Mouse (Mus musculus): ENCODE data around the gene Mrps7. TPM values are rescaled to one million over a fixed set of nuclear protein-coding genes. Genes with fewer than 3 reads are reported as not detected.

Mrps7 gene
- polyA plus RNA-seq, 1 experiment from 2014 or later, result 91.6 TPM

DNA sequence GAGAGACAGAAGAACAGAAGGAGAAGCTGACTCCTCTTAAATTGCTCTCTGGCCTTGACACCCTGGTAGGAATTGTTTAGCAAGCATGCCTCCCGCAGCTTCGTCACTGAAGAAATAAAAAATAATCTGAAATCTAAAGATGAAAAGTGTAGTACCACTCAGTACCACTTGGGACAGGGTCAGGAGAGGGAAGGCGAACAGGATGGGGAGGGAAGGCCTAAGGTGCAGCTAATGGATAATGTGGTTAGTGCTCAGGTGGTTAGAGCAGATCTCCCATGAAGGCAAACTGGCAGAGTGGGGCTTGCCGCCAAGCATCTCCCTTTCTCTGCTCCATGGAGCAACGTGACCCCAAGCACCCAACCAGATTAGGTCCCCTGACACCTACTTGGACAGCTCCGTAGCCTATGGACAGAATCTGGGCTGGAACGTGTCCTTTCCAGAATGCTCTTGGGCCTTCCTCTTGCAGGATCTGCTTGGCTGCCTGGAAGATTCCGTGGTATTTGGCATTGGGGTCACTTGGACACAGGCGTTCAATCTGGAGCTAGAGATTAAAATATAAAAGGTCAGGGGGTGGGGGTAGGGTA lies 19.9 kb downstream of the Mrps7 start:
- peaks cover 50% of the 10 kb centered on the region for H3K36me3 ChIP-seq
- H3K4me3 ChIP-seq, result no peak overlapping the region
- ATAC-seq (ENCODE audit: low FRiP score, low read depth), result no peak
- H3K9me3 ChIP-seq, result no peaks in the 10 kb centered on the region
- no peak overlapping the region for H3K4me2 ChIP-seq (replicated peaks)
- WGBS, result 73% methylated on average over 9 of the region's 9 CpGs
- H3K27ac ChIP-seq, result no peak overlapping the region
- no peak overlapping the region for H3K9ac ChIP-seq
- no peaks in the 10 kb centered on the region for H3K27me3 ChIP-seq
- peaks cover 9% of the 10 kb centered on the region for H3K4me1 ChIP-seq

DNA sequence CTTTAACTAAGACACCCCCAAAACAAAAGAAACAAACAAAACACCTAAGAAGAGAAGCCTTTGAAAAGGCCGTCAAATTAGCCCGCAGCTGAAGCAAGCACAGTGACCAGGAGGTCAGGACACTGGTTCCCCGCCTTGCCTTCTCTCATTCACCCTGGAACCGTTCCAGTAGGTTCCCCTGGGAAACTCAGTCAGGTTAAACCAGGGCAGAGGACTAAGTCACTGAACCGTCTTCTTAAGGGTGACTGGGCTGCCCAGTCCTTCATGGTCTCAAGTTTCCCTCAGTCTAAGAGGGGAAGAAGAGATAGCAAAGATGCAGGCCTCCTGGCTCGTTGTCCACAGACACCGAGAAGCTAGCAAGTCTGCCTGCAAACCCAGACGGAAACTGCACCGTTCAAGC lies 22.2 kb downstream of the Mrps7 start:
- H3K36me3 ChIP-seq, result peaks cover 29% of the 10 kb centered on the region
- no peak overlapping the region for H3K4me3 ChIP-seq
- ATAC-seq (ENCODE audit: low FRiP score, low read depth), result no peak
- peaks cover 9% of the 10 kb centered on the region for H3K4me1 ChIP-seq
- 85% methylated on average over 9 of the region's 9 CpGs for WGBS
- no peak overlapping the region for H3K4me2 ChIP-seq (replicated peaks)
- H3K9me3 ChIP-seq, result no peaks in the 10 kb centered on the region
- H3K9ac ChIP-seq, result no peak overlapping the region
- H3K27ac ChIP-seq, result no peak overlapping the region
- H3K27me3 ChIP-seq, result no peaks in the 10 kb centered on the region

GRCm38 (mm10) chr11:115626824-115627616 lies 23.3 kb downstream of the Mrps7 start:
- Histone ChIP-seq H3K36me3 (peaks cover 20% of the 10 kb centered on the region), H3K4me2 (replicated peaks) (peak overlapping the region; percentile 82), H3K9me3 (no peaks in the 10 kb centered on the region), H3K4me3 (peak overlapping the region; percentile 76), H3K4me1 (peaks cover 9% of the 10 kb centered on the region), H3K27me3 (no peaks in the 10 kb centered on the region), H3K27ac (no peak overlapping the region), H3K9ac (peak overlapping the region; percentile 78)
- ATAC-seq (ENCODE audit: low FRiP score, low read depth), result no peak
- 46% methylated on average over 11 of the region's 11 CpGs for WGBS

DNA sequence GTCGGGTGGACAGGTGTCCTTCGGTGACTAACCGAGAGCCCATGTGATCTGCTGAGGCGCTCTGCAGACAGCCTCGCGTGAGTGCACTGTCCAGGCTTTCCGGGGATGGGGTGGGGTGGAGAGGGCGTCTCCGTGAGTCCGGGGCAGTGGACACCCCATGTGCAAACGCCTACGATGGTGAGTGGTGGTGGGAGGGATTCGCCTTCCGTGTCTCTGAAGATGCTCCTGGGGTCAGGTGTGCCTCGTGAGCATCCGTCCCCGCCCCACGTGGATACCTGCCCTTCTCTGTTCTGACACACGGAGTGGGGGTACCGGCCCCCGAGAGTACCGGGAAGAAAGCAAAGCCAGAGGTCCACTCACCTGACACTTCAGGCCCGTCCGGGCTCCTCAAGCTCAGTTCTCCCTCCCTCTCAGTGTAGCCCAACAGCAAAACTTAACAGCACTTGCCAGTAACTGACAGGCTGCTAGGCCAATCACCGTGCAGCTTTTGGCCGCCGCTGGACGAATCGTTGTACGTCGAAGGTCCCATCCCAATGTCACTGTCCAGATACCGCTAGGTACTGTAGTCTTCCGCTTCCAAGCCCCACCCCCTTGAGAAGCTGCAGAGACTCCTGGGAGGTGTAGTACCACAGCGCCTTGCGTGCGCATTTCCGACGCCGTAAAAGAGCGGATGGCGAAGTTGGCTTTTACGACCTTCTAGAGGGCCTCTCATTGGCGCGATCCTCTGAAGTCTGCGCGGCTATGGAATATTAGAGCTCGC lies 24.2 kb downstream of the Mrps7 start, which contains the start of gene Slc25a19:
Gene Slc25a19, minus strand, starts transcription at position 591 of the 760 bp plus-strand sequence.
- Histone ChIP-seq H3K4me2 (replicated peaks) (peak within 1 kb of the TSS; percentile 82), H3K9ac (peak within 1 kb of the TSS; percentile 78), H3K27me3 (no peaks in the 10 kb centered on the region), H3K9me3 (no peaks in the 10 kb centered on the region), H3K4me3 (peak within 1 kb of the TSS; percentile 76), H3K4me1 (peaks cover 9% of the 10 kb centered on the region), H3K36me3 (peaks cover 11% of the 10 kb centered on the region), H3K27ac (peak within 1 kb of the TSS; percentile 39; the same call in 1 of the 2 replicates)
- WGBS, result under 1% methylated on average over 47 of the region's 47 CpGs
- ATAC-seq (ENCODE audit: low FRiP score, low read depth), result peak; percentile 99

- 56% methylated on average over 13 of the region's 13 CpGs for WGBS
- Histone ChIP-seq H3K4me1 (peaks cover 9% of the 10 kb centered on the region), H3K27ac (peak overlapping the region; percentile 39; the same call in 1 of the 2 replicates), H3K4me3 (peak overlapping the region; percentile 76), H3K4me2 (replicated peaks) (peak overlapping the region; percentile 82), H3K27me3 (no peaks in the 10 kb centered on the region), H3K36me3 (peaks cover 5% of the 10 kb centered on the region; the same call in 1 of the 2 replicates), H3K9ac (peak overlapping the region; percentile 43; the same call in 1 of the 2 replicates), H3K9me3 (no peaks in the 10 kb centered on the region)
- ATAC-seq (ENCODE audit: low FRiP score, low read depth), result no peak
Measured at GRCm38 (mm10) chr11:115628465-115629101, 24.9 kb downstream of the Mrps7 start.

GRCm38 (mm10) chr11:115629734-115630531 lies 26.2 kb downstream of the Mrps7 start:
- no peak overlapping the region for H3K4me2 ChIP-seq (replicated peaks)
- H3K4me3 ChIP-seq, result no peak overlapping the region
- H3K27ac ChIP-seq, result no peak overlapping the region
- H3K9ac ChIP-seq, result no peak overlapping the region
- no peak for ATAC-seq (ENCODE audit: low FRiP score, low read depth)
- 88% methylated on average over 13 of the region's 13 CpGs for WGBS
- no peaks in the 10 kb centered on the region for H3K27me3 ChIP-seq
- no peaks in the 10 kb centered on the region for H3K9me3 ChIP-seq
- no peaks in the 10 kb centered on the region for H3K36me3 ChIP-seq
- H3K4me1 ChIP-seq, result peaks cover 9% of the 10 kb centered on the region

DNA sequence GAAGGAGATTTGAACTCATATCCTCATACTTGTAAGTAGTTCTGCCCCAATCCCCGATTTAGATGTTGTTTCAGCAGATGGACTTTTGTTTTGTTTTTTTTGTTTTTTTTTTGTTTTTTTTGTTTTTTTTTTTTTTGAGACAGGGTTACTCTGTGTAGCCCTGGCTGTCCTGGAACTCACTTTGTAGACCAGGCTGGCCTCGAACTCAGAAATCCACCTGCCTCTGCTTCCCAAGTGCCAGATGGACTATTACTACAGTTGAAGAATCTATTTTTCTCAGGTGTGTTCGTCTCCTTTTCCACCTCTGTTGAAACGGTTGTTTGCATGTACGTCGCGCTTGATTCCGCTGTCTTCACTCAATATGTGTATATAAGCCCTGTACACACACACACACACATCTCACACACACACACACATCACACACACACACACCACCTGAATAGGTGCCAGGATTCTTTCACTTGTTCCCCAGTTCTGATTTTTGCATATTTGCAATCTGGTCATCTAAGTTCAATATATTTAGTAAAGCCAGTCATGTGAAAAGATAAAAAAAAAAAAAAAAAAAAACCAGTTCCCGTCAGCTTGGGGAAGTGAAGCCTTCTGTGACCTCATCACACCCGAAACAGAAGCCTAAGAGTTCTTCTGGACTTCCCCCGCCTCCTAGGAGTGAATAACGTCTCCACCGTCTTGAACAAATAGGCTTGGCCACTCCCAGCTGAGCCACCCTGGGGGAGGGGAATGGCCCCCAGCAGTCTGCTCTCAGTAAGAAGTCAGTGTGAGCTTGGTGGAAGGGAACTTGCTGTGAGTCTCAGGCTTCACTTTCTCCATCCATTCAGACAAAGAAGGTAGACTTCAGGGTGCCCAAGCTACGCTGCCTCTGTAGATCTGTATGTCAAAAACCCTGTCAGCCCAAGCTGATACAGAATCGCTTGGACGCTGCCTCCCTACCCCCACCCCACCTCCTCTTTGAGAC lies 27.1 kb downstream of the Mrps7 start:
- no peaks in the 10 kb centered on the region for H3K36me3 ChIP-seq
- no peak overlapping the region for H3K9ac ChIP-seq
- WGBS, result 56% methylated on average over 16 of the region's 16 CpGs
- no peaks in the 10 kb centered on the region for H3K27me3 ChIP-seq
- H3K4me2 ChIP-seq (replicated peaks), result no peak overlapping the region
- no peak for ATAC-seq (ENCODE audit: low FRiP score, low read depth)
- peaks cover 9% of the 10 kb centered on the region for H3K4me1 ChIP-seq
- H3K4me3 ChIP-seq, result no peak overlapping the region
- H3K27ac ChIP-seq, result no peak overlapping the region
- H3K9me3 ChIP-seq, result no peaks in the 10 kb centered on the region

DNA sequence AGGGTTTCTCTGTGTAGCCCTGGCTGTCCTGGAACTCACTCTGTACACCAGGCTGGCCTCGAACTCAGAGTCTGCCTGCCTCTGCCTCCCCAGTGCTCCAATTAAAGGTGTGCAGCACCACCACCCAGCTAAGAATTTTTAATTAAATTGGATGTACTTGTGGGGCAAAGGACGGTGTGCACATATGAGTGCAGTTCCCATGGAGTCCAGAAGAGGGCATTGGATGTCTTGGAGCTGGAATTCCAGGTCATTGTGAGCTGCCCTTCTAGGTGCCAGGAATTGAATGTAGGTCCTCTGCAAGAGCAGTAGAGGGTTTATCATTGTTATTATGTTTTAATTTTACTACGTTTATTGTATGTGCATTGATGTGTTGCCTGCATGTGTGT lies 27.8 kb downstream of the Mrps7 start:
- Histone ChIP-seq H3K27me3 (no peaks in the 10 kb centered on the region), H3K9ac (no peak overlapping the region), H3K36me3 (no peaks in the 10 kb centered on the region), H3K4me1 (peaks cover 9% of the 10 kb centered on the region), H3K4me2 (replicated peaks) (no peak overlapping the region), H3K4me3 (no peak overlapping the region), H3K27ac (no peak overlapping the region), H3K9me3 (no peaks in the 10 kb centered on the region)
- 17% methylated on average over 3 of the region's 3 CpGs for WGBS
- ATAC-seq (ENCODE audit: low FRiP score, low read depth), result no peak

GRCm38 (mm10) chr11:115632247-115632646 lies 28.5 kb downstream of the Mrps7 start:
- H3K27me3 ChIP-seq, result no peaks in the 10 kb centered on the region
- peaks cover 3% of the 10 kb centered on the region for H3K4me1 ChIP-seq
- no peak overlapping the region for H3K4me3 ChIP-seq
- no peaks in the 10 kb centered on the region for H3K9me3 ChIP-seq
- ATAC-seq (ENCODE audit: low FRiP score, low read depth), result no peak
- H3K36me3 ChIP-seq, result no peaks in the 10 kb centered on the region
- no peak overlapping the region for H3K27ac ChIP-seq
- H3K4me2 ChIP-seq (replicated peaks), result no peak overlapping the region
- 71% methylated on average over 7 of the region's 7 CpGs for WGBS
- H3K9ac ChIP-seq, result no peak overlapping the region

DNA sequence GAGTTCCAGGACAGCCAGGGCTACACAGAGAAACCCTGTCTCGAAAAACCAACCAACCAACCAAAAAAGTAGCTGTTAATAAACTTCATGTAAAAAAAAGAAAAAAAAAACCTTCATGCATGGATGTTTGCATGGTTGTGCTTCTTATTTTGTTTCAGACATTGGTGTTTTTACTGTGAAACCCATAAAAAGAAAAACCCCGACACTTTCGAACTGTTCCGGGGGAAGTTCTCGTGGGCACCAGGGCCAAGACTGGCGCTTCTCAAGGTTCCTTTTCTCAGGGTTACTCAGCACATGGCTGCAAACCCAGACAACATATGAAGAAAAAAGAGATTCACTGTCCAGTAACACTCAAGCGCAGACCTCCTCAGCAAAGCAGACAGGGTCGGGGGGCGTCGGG lies 29.1 kb downstream of the Mrps7 start:
- Histone ChIP-seq H3K9me3 (no peaks in the 10 kb centered on the region), H3K27me3 (no peaks in the 10 kb centered on the region)
- 86% methylated on average over 10 of the region's 10 CpGs for WGBS

More for the DNA sequence above, 29.1 kb downstream of the Mrps7 start:
- Histone ChIP-seq H3K4me1 (no peaks in the 10 kb centered on the region), H3K4me2 (replicated peaks) (no peak overlapping the region), H3K36me3 (no peaks in the 10 kb centered on the region), H3K4me3 (no peak overlapping the region), H3K27ac (no peak overlapping the region), H3K9ac (no peak overlapping the region)
- no peak for ATAC-seq (ENCODE audit: low FRiP score, low read depth)

Measured in limb, embryonic 13.5 days (tissue).